Mouse (Mus musculus): ENCODE measurements around the gene Usp24. TPM values are rescaled to one million over a fixed set of nuclear protein-coding genes. Genes with fewer than 3 reads are reported as not detected.

Gene Usp24
- total RNA-seq, 2 experiments from 2014 or later: 31.0 to 43.6 TPM

DNA sequence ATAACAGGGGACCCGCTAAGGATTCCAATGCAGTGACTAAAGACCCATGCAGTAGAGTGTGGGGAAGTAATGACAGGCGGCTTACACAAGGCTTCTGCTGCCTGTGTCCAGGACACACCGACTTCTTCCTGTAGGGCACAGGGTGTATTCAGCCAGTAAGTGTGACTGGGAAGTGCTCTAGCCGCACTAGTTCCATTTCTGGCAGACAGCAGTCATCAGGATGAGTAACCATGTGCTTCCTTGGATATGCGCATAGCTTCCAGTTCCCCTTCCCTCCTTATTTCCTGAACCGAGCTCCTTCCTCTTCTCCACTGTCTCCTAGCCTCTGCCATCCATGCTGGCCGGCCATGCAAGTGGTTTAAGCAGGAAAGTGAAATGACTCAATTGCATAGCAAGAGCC lies 113.1 kb downstream of the Usp24 start:
- DNase-seq: no peak

DNA sequence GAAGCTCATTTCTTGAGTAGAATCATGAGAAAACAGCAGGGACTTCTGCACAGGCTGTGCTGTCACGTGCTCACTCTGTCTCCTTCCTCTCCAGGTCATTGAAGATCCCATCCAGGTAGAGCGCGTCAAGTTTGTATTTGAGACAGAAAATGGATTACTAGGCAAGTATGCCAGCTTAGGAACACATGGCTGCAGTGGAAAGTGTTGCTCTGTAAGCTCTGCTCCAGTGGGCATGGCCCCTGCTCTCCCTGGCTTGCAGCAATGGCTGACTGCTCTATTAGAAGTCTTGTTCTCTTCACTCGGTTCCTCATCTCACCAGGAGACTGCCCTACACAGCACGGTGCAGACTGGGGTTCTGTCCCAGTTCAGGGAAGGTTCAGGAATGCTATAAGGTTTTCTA lies 114.4 kb downstream of the Usp24 start:
- DNase-seq: no peak

DNA sequence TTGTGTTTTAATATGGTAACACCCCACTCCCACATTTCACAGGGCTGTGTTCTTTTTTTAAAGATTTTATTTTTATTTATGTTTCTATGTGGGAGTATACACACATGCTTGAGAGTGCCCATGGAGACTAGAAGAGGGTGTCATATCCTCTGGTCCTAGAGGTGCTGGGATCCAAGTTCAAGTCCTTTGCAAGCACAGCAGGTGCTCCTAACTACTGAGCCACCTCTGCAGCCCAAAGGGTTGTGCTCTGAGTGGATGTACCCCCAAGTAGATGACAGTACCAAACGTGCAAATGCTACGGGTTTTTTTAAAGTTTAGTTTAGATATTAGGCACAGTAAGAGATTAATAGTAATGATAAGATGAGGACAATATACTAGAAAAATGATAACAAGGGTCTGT lies 119.4 kb downstream of the Usp24 start:
- no peak for DNase-seq

DNA sequence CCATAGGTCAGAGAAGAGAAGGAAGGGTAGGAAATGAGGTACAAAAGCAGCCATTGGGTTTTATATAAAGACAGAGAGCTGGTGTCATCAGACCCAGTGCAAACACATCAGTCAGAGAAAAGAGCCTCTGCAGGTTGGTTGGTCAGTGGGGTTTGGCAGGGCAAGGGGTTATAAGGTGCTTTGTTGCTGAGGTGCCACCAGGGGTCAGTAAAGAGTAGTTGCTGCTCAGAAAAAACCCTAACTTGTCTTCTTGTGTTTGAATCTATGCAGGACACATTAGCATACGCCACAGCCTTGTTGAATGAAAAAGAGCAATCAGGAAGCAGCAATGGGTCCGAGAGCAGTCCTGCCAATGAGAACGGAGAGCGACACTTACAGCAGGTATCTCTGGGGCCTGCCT lies 120.5 kb downstream of the Usp24 start:
- DNase-seq: peak; percentile 28

DNA sequence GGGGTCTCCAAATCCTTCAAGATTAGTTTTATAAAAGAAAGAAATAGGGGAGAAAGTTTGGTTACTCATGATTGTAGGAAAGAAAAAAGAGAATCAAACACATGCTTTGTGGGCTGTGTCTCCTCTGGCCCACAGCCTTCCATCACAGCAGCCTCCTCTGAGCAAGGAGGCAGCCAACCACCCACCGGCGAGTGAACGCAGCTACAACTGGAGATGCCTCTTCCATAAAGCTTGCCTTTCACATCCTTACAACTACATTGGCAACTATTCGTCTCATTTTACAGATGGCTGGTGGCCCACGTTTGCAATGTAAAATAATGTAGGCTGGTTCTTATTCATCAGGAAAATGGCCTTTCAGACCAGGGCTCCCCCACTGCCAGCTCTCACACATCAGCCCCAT lies 121.2 kb downstream of the Usp24 start:
- no peak for DNase-seq

DNA sequence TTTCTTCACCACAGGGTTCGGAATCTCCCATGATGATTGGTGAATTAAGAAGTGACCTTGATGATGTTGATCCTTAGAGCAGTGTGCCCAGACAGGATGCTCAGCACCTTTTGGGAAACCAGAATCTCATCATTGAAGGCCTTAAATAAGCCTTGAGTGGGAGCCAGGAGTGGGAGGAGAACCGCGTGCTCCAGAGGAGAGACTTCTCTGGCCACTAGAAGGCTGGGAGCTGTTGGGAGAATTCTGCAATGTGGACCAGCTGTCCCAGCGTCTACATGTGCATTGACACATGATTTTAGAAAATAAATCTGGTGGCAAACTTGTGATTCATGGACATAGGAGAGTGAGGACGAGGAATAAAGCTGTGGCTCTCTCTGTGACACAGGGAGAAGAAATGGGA lies 122.8 kb downstream of the Usp24 start:
- no peak for DNase-seq

DNA sequence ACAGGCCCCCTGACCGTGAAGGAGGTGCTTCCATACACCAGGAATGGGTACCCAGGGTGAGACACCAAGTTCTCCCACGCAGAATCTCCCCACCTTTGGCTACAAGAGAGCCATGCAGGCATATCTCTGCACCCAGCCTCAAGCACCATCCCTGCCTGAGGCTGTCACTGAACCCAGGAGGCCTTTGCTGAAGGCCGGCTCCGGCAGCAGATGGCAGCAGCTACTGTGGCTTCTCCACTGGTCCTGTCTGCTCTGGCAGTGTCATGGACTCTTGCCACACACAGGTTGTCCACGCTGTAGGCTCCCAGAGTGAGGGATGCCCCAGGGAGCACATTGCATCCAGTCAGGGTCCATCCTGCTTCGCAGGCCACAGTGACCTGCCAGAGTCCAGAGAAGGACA lies 127.2 kb downstream of the Usp24 start:
- DNase-seq: no peak

DNA sequence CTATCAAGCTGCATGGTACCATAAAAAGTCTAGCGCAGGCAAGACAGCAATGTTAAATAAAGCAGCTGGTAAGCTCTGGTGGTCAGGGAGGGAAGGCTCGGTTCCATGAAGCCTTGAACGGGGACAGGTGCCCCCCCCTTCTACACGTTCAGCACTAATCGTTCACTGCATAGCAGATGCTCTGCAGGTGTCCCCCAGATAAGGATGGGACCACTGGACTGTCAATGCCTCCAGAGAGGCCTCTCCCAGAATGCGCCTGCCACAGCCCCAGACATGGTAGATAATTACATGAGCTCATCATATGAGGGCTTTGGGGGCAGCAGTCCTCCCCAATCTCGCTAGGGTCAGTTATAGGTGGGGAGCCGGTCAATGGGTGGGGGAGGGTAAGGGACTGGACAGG lies 133.3 kb downstream of the Usp24 start:
- DNase-seq: no peak

DNA sequence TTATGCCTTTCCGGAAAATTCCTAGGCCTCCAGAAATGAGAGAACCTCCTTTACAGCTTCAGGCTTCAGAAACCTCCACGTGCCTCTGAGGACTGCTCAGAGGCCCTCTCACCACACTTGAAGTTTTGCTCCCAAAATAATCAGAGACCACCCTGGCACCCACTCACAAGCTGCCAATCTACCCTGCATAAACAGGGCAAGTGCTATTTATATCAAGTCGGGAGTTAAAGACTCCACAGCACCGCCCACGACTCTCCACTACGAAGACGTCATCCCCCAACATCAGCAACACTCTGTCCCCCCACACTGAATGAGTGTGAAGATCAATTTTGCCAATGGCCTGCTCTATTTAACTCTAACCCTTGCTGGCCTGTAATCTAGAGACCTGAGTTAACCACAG lies 136.4 kb downstream of the Usp24 start:
- no peak for DNase-seq

DNA sequence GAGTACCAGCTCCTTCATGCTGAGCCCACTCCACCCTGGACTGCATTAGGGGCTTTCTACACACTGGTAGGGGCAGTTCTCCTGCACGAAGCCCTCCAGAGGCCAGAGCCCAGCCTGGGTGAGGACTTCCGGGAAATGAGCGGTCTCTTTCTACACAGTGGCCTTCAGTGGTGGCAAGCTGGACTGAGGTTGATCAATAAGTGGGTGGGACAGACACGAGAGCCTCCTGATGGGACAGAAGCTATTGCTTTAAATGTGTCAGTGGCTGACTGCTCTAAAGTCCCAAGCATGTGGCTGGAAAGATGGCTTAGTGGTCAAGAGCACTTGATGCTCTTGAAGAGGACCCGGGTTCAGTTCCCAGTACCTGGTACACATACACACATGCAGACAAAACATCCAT lies 137.1 kb downstream of the Usp24 start:
- DNase-seq: no peak

DNA sequence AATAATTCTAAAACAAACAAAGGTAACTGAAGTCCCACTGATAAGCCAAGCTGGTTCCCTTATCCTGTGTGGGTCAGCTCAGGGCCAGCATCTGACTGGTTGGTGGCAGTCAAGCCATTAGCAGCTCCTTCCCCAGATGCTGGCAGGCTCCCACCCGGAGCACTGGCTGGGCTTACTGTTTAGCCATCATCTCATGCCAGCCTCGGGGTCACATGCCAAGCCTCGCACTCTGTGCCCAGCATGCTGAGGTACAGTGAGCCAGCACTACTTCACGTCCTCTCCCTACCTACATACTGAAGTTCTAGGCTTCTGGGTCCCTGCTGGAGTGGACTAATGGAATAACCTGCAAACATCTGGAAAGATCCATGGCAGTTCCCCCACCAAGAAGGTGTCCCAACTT lies 137.5 kb downstream of the Usp24 start:
- DNase-seq: no peak

DNA sequence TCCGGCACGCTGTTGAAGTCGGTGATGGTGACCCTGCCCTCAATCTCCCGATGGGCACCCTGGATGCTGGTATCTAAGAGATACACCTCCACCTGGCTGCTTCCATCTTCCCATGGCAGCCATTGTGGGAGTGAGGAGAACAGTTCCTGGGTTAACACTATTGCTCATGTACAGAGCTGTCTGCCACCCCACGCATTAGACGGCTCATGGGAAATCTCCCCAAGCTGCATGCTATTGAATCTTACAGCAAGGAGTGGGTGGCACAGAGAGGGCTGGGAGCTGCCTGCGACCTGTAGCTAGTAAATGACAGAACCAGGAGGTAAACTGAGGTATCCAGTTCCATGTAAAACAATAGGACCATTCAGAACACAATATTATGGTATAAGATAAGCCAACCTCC lies 138.5 kb downstream of the Usp24 start:
- no peak for DNase-seq

DNA sequence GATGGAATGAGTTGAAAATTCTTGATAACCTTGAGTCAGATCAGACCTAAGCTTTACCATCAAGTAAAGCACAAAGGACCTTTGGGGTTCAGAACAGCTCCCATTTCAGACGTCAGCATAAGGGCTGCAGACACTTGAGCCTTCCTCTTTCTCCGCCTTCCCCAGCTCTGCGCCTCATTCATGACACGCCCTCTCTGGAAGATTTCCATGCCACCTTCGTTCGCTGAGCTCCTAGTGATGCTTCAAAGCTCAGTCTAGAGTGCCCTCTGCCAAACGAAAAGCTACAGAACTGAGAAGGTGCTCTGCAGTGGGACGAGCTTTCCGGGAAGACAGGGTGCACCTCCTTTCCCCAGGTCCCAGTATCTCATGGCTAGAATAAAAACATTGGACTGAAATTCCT lies 146.0 kb downstream of the Usp24 start:
- DNase-seq: no peak

DNA sequence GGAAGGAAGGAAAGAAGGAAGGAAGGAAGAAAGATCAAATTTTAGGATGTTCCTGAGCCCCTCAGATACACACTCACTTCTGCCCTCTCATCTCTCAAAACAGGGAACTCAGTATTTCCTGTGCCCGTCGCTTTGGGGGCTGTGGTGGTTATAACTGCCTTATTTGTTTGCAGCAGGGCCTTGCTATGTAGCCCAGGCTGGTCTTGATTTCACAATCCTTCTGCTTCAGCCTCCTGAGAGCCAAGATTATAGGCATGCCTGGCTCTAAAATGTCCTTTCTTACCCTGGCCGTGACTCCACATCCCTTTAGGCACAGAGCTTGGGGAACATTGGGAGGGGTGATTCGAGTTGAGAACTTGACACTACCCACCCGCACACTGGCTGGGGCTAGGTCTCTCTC lies 146.5 kb downstream of the Usp24 start:
- no peak for DNase-seq

DNA sequence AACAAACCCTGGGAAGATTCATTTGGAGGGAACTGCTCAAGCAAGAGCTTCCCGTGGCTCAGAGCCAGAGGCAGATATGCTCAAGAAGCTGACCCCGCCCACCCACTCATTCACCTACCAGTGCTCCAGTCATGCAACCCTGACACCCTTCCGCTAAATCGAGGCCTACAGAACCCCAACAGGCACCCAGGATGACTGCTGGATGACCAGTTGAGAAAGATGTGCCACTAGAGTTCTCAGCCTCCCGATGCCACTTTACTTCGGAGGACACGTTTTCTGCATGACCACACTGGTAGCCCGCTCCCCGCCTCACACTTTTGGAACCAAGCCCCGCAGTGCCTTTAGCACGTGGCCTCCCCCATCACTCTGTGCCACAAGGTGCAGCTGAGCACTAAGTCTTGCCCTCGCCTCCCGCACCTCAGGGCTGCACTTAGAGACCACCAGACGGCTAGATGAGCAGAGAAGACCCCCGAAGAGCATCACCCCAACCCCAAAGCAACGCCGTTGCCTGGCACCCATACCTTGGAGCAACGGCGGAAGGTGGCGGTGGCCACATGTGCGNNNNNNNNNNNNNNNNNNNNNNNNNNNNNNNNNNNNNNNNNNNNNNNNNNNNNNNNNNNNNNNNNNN lies 147.3 kb downstream of the Usp24 start:
- no peak for DNase-seq

DNA sequence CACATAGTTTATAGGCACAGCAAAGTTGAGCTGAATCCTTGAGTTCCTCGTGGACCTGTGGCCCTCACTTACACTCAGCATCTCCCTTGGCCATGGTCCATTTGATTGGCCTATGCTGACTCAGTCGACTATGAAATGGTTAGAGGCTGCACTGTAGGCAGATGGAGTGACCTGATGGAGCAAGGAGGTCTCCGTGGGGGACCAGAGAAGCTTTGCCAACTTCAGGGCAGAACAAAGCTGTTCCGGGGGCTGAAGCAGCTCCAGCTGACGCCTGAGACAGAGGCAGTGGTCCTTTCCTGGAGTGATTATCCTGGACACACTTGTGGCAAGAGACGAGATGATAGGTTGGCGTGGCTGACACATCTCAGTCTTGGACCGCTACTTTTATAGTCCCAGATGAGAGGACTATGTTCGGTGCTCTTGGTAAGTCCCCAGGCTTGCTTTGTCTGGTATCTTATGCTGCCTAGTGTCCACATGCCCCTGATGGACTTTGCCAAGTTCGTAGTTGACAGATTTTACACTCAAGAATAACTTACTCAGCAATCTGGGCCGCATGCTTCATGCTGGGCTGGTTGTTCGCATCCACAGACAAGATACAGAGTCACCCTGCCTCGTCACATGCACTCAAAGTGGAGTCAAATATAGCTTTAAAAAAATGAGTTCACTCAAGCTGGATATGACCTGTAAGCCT lies 151.6 kb downstream of the Usp24 start:
- no peak for DNase-seq

DNA sequence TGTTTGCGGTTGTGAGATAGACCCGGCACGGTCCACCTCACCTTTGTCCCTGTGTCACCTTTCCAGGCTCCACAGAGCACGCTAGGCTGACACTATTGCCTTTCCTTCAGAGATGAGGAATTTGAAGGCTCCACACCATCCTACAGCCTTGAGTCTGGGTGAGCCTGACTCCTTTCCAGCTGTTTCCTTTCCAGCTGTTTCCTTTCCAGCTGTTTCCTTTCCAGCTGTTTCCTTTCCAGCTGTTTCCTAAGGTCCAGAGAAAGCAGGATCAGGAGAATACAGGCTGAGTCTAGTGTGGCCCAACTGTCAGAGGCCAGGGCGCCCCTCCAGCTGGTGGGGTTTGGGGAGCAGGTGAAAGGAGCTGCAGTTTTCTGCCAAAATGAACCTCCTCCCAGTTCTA lies 154.9 kb downstream of the Usp24 start:
- peak; percentile 29 for DNase-seq

DNA sequence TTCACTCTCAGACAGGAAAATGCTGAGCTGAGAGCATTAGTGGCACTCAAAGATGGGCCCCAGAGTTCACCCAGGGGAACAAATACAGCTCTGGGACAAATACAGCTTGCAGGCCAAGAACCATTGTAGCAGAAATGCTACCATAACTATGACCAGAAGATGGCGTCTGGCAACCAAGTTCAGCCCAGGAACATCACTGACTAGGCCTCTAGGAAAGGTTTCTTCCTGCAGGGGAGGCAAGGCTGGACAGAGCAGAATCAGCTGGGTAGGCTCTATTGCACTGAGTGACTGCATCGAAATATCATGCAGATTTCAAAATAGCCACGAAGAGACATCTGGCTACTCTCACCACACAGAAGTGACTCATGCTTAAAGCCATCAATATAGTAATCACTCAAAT lies 156.3 kb downstream of the Usp24 start:
- peak; percentile 73 for DNase-seq

DNA sequence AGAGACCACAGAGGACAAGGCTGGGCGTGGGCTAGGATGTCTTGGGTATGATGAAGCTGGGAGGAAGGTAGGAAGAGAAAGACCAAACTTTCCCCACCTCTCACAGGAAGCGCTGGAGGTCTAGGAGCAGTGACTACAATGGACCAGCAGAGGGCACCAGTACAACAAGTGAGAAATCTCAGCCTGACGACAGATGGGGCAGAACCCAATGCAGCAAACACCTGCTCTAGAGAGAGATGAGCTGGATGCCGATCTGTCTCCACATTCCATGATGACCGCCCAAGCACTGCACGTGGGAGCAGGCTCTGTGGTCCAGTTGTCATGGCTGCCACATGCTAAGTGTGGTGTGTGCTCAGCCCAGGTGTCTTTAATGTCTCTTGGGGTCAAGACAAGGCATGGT lies 158.2 kb downstream of the Usp24 start:
- peak; percentile 64 for DNase-seq

DNA sequence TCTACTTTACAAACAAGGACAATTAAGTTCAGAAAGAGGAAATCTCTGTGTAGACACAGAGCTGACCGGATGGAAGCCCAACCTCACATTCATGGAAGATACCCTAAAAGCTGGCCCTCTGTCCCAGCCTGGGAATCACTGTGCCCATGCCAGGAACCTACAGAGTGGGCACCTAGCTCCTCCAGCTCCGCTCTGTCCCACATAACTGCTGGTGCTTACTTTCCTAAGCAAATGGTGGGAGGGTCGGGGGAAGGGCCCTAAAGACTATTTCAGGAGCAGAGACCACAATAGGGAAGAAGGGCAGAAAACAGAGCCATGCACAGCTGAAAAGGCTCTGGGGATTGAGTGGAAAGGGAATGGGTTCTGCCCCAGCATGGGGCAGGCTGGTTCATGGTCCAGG lies 164.5 kb downstream of the Usp24 start:
- DNase-seq: no peak

DNA sequence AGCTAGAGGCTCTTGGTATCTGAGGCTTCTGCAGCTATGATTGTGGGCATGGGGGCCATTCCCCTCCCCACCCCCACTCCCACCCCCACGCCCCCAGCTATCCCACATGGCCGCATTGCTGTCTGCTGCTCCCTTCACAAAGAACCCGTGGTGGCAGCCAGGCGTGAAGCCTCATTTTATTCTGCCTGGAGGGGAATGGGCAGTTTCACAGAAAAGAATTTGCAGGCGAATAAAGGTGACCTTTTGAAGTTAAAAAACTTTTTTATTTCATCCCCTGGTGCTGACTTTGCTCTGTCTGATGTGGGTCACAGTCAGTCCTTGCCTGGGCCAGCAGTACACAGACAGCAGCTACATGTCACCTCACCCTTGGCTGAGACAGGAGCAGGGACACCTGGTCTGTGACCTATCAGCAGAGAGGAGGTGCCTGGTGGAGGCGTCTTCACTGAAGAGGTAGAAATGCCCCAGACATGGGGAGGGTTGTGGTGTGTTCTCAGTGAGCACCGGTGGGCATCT lies 167.3 kb downstream of the Usp24 start:
- no peak for DNase-seq

DNA sequence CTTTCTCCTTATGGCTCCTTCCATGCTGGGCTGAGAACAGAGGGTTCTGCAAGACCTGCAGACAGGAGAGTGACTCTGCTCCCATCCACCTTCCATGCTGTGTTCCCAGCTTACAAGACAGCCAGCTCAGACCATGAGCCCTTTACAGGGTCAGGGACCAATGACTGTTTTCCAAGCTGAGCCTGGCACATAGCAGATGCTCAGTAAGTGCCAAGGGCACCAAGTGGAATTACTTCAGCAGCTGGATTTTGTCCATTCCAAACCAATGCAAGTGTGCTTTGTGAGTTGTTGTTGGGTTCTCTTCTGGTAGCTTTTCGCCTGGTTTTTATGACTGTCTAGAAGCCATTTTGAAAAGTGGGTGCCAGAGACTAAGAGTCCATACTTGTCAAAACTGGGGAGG lies 167.8 kb downstream of the Usp24 start:
- peak; percentile 15 for DNase-seq

DNA sequence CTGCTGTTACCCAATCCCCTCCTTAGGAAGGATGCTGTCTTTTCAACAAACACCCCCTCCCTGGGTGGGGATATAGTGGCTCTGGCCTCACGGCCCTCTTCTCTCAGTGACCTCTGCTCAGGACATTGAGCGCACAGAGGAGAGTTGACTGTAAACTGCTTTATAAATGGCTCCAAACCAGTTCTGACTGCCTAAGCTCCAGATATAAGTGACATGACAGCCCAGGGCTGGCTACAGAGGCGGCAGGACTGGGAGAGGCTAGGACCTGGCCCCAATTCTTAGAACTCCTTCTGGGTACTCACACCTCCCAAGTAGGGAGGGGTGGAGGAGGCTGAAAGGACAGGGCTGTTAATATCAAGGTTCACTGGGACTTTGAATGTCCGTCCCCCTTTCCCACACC lies 174.6 kb downstream of the Usp24 start:
- no peak for DNase-seq

Measured in adrenal gland, postnatal 10 days (tissue).